In genomic region chr2:168912051-168912891, GRCm38 (mm10) we compare ENCODE assay signal across 8 mouse cellular contexts. TPM values are rescaled to one million over a fixed set of nuclear protein-coding genes. Genes with fewer than 3 reads are reported as not detected.
DNase-seq lines count a peak whose midpoint lies in the region; ATAC-seq and TF ChIP-seq lines count a peak whose summit lies in the region.

No protein-coding gene starts in this region.

- peak; percentile 33 to 36 for DNase-seq in cerebellum, postnatal 25 days
- no peak for DNase-seq in cerebellum, adult 11 months
- DNase-seq in CD4-positive helper T cell, adult 2 months (ENCODE audit: low read depth, low spot score), result peak; percentile 15
- peak; percentile 19 for DNase-seq in kidney, adult 2 months
- DNase-seq in midbrain, embryonic 10.5 days (ENCODE audit: low spot score), result peak; percentile 51
- DNase-seq in MN1 (ENCODE audit: low spot score), result no peak
- DNase-seq in layer of hippocampus, postnatal 14 days (ENCODE audit: low spot score in 2 of 2), result no peak

- no peak for TF ChIP-seq POLR2A in kidney, adult 2 months (IDR thresholded peaks at IDR 0.05; ENCODE audit: low read depth, low read length)

- H3K9ac ChIP-seq in embryonic facial prominence, embryonic 12.5 days, result peak overlapping the region; percentile 40

- H3K4me2 ChIP-seq in embryonic facial prominence, embryonic 12.5 days (replicated peaks), result peak overlapping the region; percentile 98

- H3K4me3 ChIP-seq in embryonic facial prominence, embryonic 12.5 days, result peak overlapping the region; percentile 52
- H3K4me3 ChIP-seq in kidney, adult 2 months (ENCODE audit: insufficient read depth, low read depth, low read length), result peak overlapping the region; percentile 26
- peak overlapping the region; percentile 60 for H3K4me3 ChIP-seq in midbrain, embryonic 10.5 days

- peaks cover 23% of the 10 kb centered on the region for H3K4me1 ChIP-seq in embryonic facial prominence, embryonic 12.5 days
- no peaks in the 10 kb centered on the region for H3K4me1 ChIP-seq in kidney, adult 2 months (ENCODE audit: control insufficient read depth, insufficient read depth, low read length)
- H3K4me1 ChIP-seq in midbrain, embryonic 10.5 days, result peaks cover 27% of the 10 kb centered on the region

- no peak overlapping the region for H3K27ac ChIP-seq in embryonic facial prominence, embryonic 12.5 days
- no peak overlapping the region for H3K27ac ChIP-seq in kidney, adult 2 months (ENCODE audit: insufficient read depth, low read depth, low read length)
- peak overlapping the region; percentile 24 for H3K27ac ChIP-seq in midbrain, embryonic 10.5 days (replicated peaks)

- no peak for TF ChIP-seq CTCF in kidney, adult 2 months (conservative IDR thresholded peaks at IDR 0.05; ENCODE audit: insufficient read depth, insufficient read length, low read depth, low read length)

- no peaks in the 10 kb centered on the region for H3K36me3 ChIP-seq in embryonic facial prominence, embryonic 12.5 days
- no peaks in the 10 kb centered on the region for H3K36me3 ChIP-seq in kidney, adult 2 months (ENCODE audit: control insufficient read depth, insufficient read depth, low read length)
- H3K36me3 ChIP-seq in midbrain, embryonic 10.5 days, result no peaks in the 10 kb centered on the region

- 0 out of 2 replicates have a peak, but pooled peaks have one; percentile 5 for ATAC-seq in embryonic facial prominence, embryonic 12.5 days (ENCODE audit: insufficient number of reproducible peaks, insufficient read depth, low FRiP score, low TSS enrichment)

- H3K27me3 ChIP-seq in embryonic facial prominence, embryonic 12.5 days, result peaks cover 37% of the 10 kb centered on the region
- H3K27me3 ChIP-seq in kidney, adult 2 months (replicated peaks; ENCODE audit: control insufficient read depth, insufficient read depth, low read length), result no peaks in the 10 kb centered on the region
- H3K27me3 ChIP-seq in midbrain, embryonic 10.5 days (ENCODE audit: low read depth, poor library complexity, severe bottlenecking), result peaks cover 70% of the 10 kb centered on the region

- WGBS in embryonic facial prominence, embryonic 12.5 days, result under 1% methylated on average over 70 of the region's 70 CpGs
- WGBS in kidney, adult 2 months, result under 1% methylated on average over 70 of the region's 70 CpGs
- under 1% methylated on average over 70 of the region's 70 CpGs for WGBS in midbrain, embryonic 10.5 days

- H3K9me3 ChIP-seq in embryonic facial prominence, embryonic 12.5 days, result no peaks in the 10 kb centered on the region
- no peaks in the 10 kb centered on the region; the same call in 1 of the 2 replicates for H3K9me3 ChIP-seq in midbrain, embryonic 10.5 days (replicated peaks)

RNA-seq across cellular contexts. Expression of gene Zfp64, which starts 43.1 kb away (rescaled TPM):
- 47.7 and 48.3 TPM in 2 replicates for polyA plus RNA-seq in embryonic facial prominence, embryonic 12.5 days (2016; fragmentation: Nextera tagmentation; extraction: Ambion mirVana)
- polyA plus RNA-seq in kidney, adult 2 months (2012; rRNA removed), result 18.6 and 20.0 TPM in 2 replicates
- 37.8 and 38.0 TPM in 2 replicates for polyA plus RNA-seq in midbrain, embryonic 10.5 days (2016; fragmentation: Nextera tagmentation; extraction: Ambion mirVana)
- 10 to 100 TPM; 16.6 to 18.2 TPM for total RNA-seq in layer of hippocampus, postnatal 14 days (2021)

Comparison
In these comparisons a context has a peak if more than half of its experiments do, and no peak if none do; other contexts are left out.
1. DNase-seq: peak in cerebellum, postnatal 25 days (2 of 2), CD4-positive helper T cell, adult 2 months (single experiment), kidney, adult 2 months (single experiment) and midbrain, embryonic 10.5 days (single experiment); none in cerebellum, adult 11 months (single experiment), MN1 (single experiment) and layer of hippocampus, postnatal 14 days (0 of 2).
2. Peak in every context shown above with its lines, with median percentiles within 50 percentile points of each other: H3K4me3 ChIP-seq.